Mouse (Mus musculus) midbrain, postnatal 0 days (tissue): ENCODE data around the gene Zfr2. TPM values are rescaled to one million over a fixed set of nuclear protein-coding genes. Genes with fewer than 3 reads are reported as not detected.

Experiments
- ATAC-seq: fragments of 200-750 bp; cut with Nextera tagmentation; 2 replicates; pipeline ENCODE4 v1.8.0; 2017; ENCODE audit warnings: moderate number of reproducible peaks, mild to moderate bottlenecking, moderate TSS enrichment, moderate library complexity; ENCODE audit not compliant: low FRiP score
- DNase-seq: peaks from one replicate; pipeline ENCODE4 v3.0.0-alpha.2; 2015; ENCODE audit warnings: low spot score
- H3K27ac ChIP-seq: fragments of 300-500 bp; sonication (generic); 2 replicates; pipeline ENCODE4 v1.5.1; 2014; ENCODE audit warnings: low read depth, mild to moderate bottlenecking, low read length, mixed read lengths
- H3K27me3 ChIP-seq: fragments of 300-500 bp; sonication (generic); 2 replicates; pipeline ENCODE4 v1.6.1; 2014; ENCODE audit warnings: low read length, control low read depth, mixed read lengths; ENCODE audit not compliant: insufficient read depth
- H3K36me3 ChIP-seq: fragments of 300-500 bp; sonication (generic); 2 replicates; pipeline ENCODE4 v1.6.1; 2014; ENCODE audit warnings: low read length, control low read depth, mixed read lengths; ENCODE audit not compliant: insufficient read depth
- H3K4me1 ChIP-seq: fragments of 300-500 bp; sonication (generic); 2 replicates; pipeline ENCODE4 v1.6.1; 2014; ENCODE audit warnings: mild to moderate bottlenecking, control low read depth, antibody characterized with exemption, low read length, mixed read lengths; ENCODE audit not compliant: insufficient read depth
- H3K4me2 ChIP-seq: fragments of 300-500 bp; sonication (generic); 2 replicates; pipeline ENCODE4 v1.6.1; 2014; ENCODE audit warnings: low read depth, mild to moderate bottlenecking, low read length, mixed read lengths; ENCODE audit not compliant: poor library complexity, severe bottlenecking
- H3K4me3 ChIP-seq: fragments of 300-500 bp; sonication (generic); 2 replicates; pipeline ENCODE4 v1.5.1; 2014; ENCODE audit warnings: low read depth, mild to moderate bottlenecking, low read length, moderate library complexity
- H3K9ac ChIP-seq: fragments of 300-500 bp; sonication (generic); replicated peaks from 2 replicates; pipeline ENCODE4 v1.6.1; 2014; ENCODE audit warnings: mild to moderate bottlenecking, low read length, moderate library complexity, mixed read lengths; ENCODE audit not compliant: poor library complexity, severe bottlenecking
- H3K9me3 ChIP-seq: fragments of 300-500 bp; sonication (generic); 2 replicates; pipeline ENCODE4 v1.6.1; 2016; ENCODE audit warnings: low read length, control low read depth
- CTCF ChIP-seq: IDR thresholded peaks from 2 replicates; pipeline ENCODE4 v1.5.1; 2016; ENCODE audit warnings: antibody characterized with exemption, mild to moderate bottlenecking
- WGBS: fragments of 180-500 bp; shearing (Covaris S2); extraction: QIAGEN DNeasy Blood & Tissue Kit; methylation state at CpG from one replicate; pipeline ENCODE4 v1.1.7; 2014; 5-methylcytosine and 5-hydroxymethylcytosine counted together
- polyA plus RNA-seq: library from polyadenylated mRNA; unstranded; fragments of >200 nt; fragmentation: Nextera tagmentation; extraction: Ambion mirVana; gene quantifications from 2 replicates; pipeline ENCODE4 v1.2.1, GENCODE M21; 2015
- total RNA-seq: library from RNA; depleted of rRNA; stranded (reverse); fragments of >200 nt; gene quantifications from 2 replicates; pipeline ENCODE4 v1.2.3, GENCODE M21; 2014

The Zfr2 gene
- total and polyA plus RNA-seq, 2 experiments from 2014 or later = 25.3 to 61.3 TPM

- no peak overlapping the region for H3K9ac ChIP-seq
- H3K27me3 ChIP-seq = no peaks in the 10 kb centered on the region
- TF ChIP-seq CTCF = no peak
- no peaks in the 10 kb centered on the region for H3K9me3 ChIP-seq
- WGBS = 81% methylated on average over 12 of the region's 12 CpGs
- H3K4me1 ChIP-seq = peaks cover 4% of the 10 kb centered on the region; the same call in 1 of the 2 replicates
- DNase-seq (no peak), ATAC-seq (no peak)
- H3K27ac ChIP-seq = no peak overlapping the region
- peaks cover 7% of the 10 kb centered on the region; the same call in 1 of the 2 replicates for H3K36me3 ChIP-seq
- no peak overlapping the region for H3K4me3 ChIP-seq
- H3K4me2 ChIP-seq = no peak overlapping the region
Measured at GRCm38 (mm10) chr10:81236471-81237268, 3.7 kb downstream of the Zfr2 start.

GRCm38 (mm10) chr10:81238618-81239017 lies 5.7 kb downstream of the Zfr2 start:
- no peaks in the 10 kb centered on the region for H3K9me3 ChIP-seq
- no peak overlapping the region for H3K27ac ChIP-seq
- H3K4me1 ChIP-seq = no peaks in the 10 kb centered on the region
- H3K36me3 ChIP-seq = peaks cover 9% of the 10 kb centered on the region; the same call in 1 of the 2 replicates
- ATAC-seq = no peak
- H3K9ac ChIP-seq = no peak overlapping the region
- 79% methylated on average over 2 of the region's 2 CpGs for WGBS
- no peaks in the 10 kb centered on the region for H3K27me3 ChIP-seq
- no peak overlapping the region for H3K4me2 ChIP-seq
- no peak for DNase-seq
- H3K4me3 ChIP-seq = no peak overlapping the region
- TF ChIP-seq CTCF = no peak

GRCm38 (mm10) chr10:81240876-81241275 lies 7.9 kb downstream of the Zfr2 start:
- 25% methylated on average over 13 of the region's 13 CpGs for WGBS
- no peak overlapping the region for H3K27ac ChIP-seq
- no peak overlapping the region for H3K9ac ChIP-seq
- H3K36me3 ChIP-seq = peaks cover 9% of the 10 kb centered on the region; the same call in 1 of the 2 replicates
- no peaks in the 10 kb centered on the region for H3K9me3 ChIP-seq
- H3K4me2 ChIP-seq = no peak overlapping the region
- no peaks in the 10 kb centered on the region for H3K27me3 ChIP-seq
- peak; percentile 75 for TF ChIP-seq CTCF
- ATAC-seq (no peak), DNase-seq (peak; percentile 68)
- no peak overlapping the region for H3K4me3 ChIP-seq
- H3K4me1 ChIP-seq = no peaks in the 10 kb centered on the region

GRCm38 (mm10) chr10:81242021-81242420 lies 9.1 kb downstream of the Zfr2 start:
- Histone ChIP-seq H3K9ac (no peak overlapping the region), H3K27ac (no peak overlapping the region), H3K4me3 (no peak overlapping the region), H3K4me1 (no peaks in the 10 kb centered on the region), H3K36me3 (peaks cover 9% of the 10 kb centered on the region; the same call in 1 of the 2 replicates), H3K4me2 (no peak overlapping the region), H3K9me3 (no peaks in the 10 kb centered on the region), H3K27me3 (no peaks in the 10 kb centered on the region)
- no peak for DNase-seq
- no peak for TF ChIP-seq CTCF
- no peak for ATAC-seq
- WGBS = 93% methylated on average over 16 of the region's 16 CpGs

GRCm38 (mm10) chr10:81244146-81244545 lies 11.2 kb downstream of the Zfr2 start:
- Histone ChIP-seq H3K9ac (peak overlapping the region; percentile 44; the same call in 1 of the 2 replicates), H3K36me3 (peaks cover 14% of the 10 kb centered on the region), H3K4me1 (no peaks in the 10 kb centered on the region), H3K27me3 (no peaks in the 10 kb centered on the region), H3K9me3 (no peaks in the 10 kb centered on the region), H3K4me2 (no peak overlapping the region), H3K4me3 (no peak overlapping the region), H3K27ac (peak overlapping the region; percentile 6; the same call in 1 of the 2 replicates)
- DNase-seq (no peak), ATAC-seq (no peak)
- no peak for TF ChIP-seq CTCF
- WGBS = 77% methylated on average over 4 of the region's 4 CpGs

- H3K9ac ChIP-seq = peak overlapping the region; percentile 44; the same call in 1 of the 2 replicates
- peak; percentile 69 for DNase-seq
- TF ChIP-seq CTCF = peak; percentile 97
- no peaks in the 10 kb centered on the region for H3K9me3 ChIP-seq
- H3K27ac ChIP-seq = peak overlapping the region; percentile 6; the same call in 1 of the 2 replicates
- H3K27me3 ChIP-seq = no peaks in the 10 kb centered on the region
- 0 out of 2 replicates have a peak overlapping the region, but pooled peaks have one; percentile 9 for H3K4me2 ChIP-seq
- H3K4me3 ChIP-seq = no peak overlapping the region
- ATAC-seq = peak; percentile 59
- peaks cover 14% of the 10 kb centered on the region for H3K36me3 ChIP-seq
- 5% methylated on average over 17 of the region's 17 CpGs for WGBS
- H3K4me1 ChIP-seq = no peaks in the 10 kb centered on the region
Measured at GRCm38 (mm10) chr10:81244595-81244994, 11.6 kb downstream of the Zfr2 start.
